Mouse (Mus musculus) bone marrow macrophage, adult 2 months (primary cell): Measurements from ENCODE around the gene Hist1h4b.

Experiments used
- CTCF ChIP-seq: IDR thresholded peaks from 2 replicates; pipeline ENCODE4 v1.5.1; 2012; ENCODE audit warnings: low read depth, mild to moderate bottlenecking, low read length, moderate library complexity
- POLR2A ChIP-seq: IDR thresholded peaks from 2 replicates; pipeline ENCODE4 v1.6.1; 2012; ENCODE audit warnings: mild to moderate bottlenecking, low read depth, low read length, borderline replicate concordance

GRCm38 (mm10) chr13:23740910-23741309 is 15.9 kb upstream of the Hist1h4b start:
- no peak for TF ChIP-seq CTCF
- no peak for TF ChIP-seq POLR2A
